Mouse (Mus musculus) T-helper 17 cell (primary cell): ENCODE measurements at regions not wholly inside any gene's neighbourhood (a gene's known extent, or its start where the extent isn't known, plus 50 kb on each side); places are given as distances from the start of the nearest gene placed in this dataset.
"Not testable (repeated sequence)": the region's sequence is repeated elsewhere in the genome, so short reads cannot be mapped to it uniquely, and the experiment has no call there.

Experiments used
- in situ Hi-C, 2 experiments: fragments of 300-600 bp; cut with MboI, MseI; formaldehyde crosslinking; loops; 1 replicate in 1 of 2; 2 replicates in 1 of 2; pipeline ENCODE4 v1.15.1; 2025; ENCODE audit warnings: high pct_unique_total_duplicates in 2 of 2

GRCm38 (mm10) chr10:108111398-108111797 is 50.6 kb upstream of the Ppp1r12a start:
- in situ Hi-C loops, result no loop called here

- in situ Hi-C loops, result no loop called here
Observed at GRCm38 (mm10) chr10:108110891-108111290, 51.1 kb upstream of the Ppp1r12a start.

GRCm38 (mm10) chr10:108110197-108110596 is 51.8 kb upstream of the Ppp1r12a start:
- in situ Hi-C loops, result no loop called here

GRCm38 (mm10) chr10:108108500-108108899 is 53.5 kb upstream of the Ppp1r12a start:
- in situ Hi-C loops, result not testable (repeated sequence)

GRCm38 (mm10) chr10:108101521-108101920 is 60.5 kb upstream of the Ppp1r12a start:
- in situ Hi-C loops, result no loop called here

- in situ Hi-C loops, result no loop called here
Observed at GRCm38 (mm10) chr10:108093043-108093442, 69.0 kb upstream of the Ppp1r12a start.

- in situ Hi-C loops, result no loop called here
Observed at GRCm38 (mm10) chr10:108089375-108089981, 72.5 kb upstream of the Ppp1r12a start.

GRCm38 (mm10) chr10:108088883-108089282 is 73.1 kb upstream of the Ppp1r12a start:
- in situ Hi-C loops, result no loop called here

- in situ Hi-C loops, result no loop called here
Observed at GRCm38 (mm10) chr10:108088209-108088608, 73.8 kb upstream of the Ppp1r12a start.

GRCm38 (mm10) chr10:108083220-108083619 is 78.8 kb upstream of the Ppp1r12a start:
- in situ Hi-C loops, result no loop called here

GRCm38 (mm10) chr10:108075144-108075543 is 86.8 kb upstream of the Ppp1r12a start:
- in situ Hi-C loops, result no loop called here

GRCm38 (mm10) chr10:108073828-108074227 is 88.2 kb upstream of the Ppp1r12a start:
- in situ Hi-C loops, result no loop called here

- in situ Hi-C loops, result no loop called here
Observed at GRCm38 (mm10) chr10:108072211-108072610, 89.8 kb upstream of the Ppp1r12a start.

GRCm38 (mm10) chr10:108071424-108071823 is 90.6 kb upstream of the Ppp1r12a start:
- in situ Hi-C loops, result no loop called here

- in situ Hi-C loops, result no loop called here
Observed at GRCm38 (mm10) chr10:108067723-108068122, 94.3 kb upstream of the Ppp1r12a start.

GRCm38 (mm10) chr10:108066241-108066640 is 95.8 kb upstream of the Ppp1r12a start:
- in situ Hi-C loops, result no loop called here

GRCm38 (mm10) chr10:108061813-108062435 is 100.1 kb upstream of the Ppp1r12a start:
- in situ Hi-C loops, result no loop called here

GRCm38 (mm10) chr10:108060554-108060953 is 101.4 kb upstream of the Ppp1r12a start:
- in situ Hi-C loops, result no loop called here

- in situ Hi-C loops, result no loop called here
Observed at GRCm38 (mm10) chr10:108051637-108052036, 110.4 kb upstream of the Ppp1r12a start.

- in situ Hi-C loops, result no loop called here
Observed at GRCm38 (mm10) chr10:108048426-108048825, 113.6 kb upstream of the Ppp1r12a start.

- in situ Hi-C loops, result no loop called here
Observed at GRCm38 (mm10) chr10:108043519-108043918, 118.5 kb upstream of the Ppp1r12a start.

- in situ Hi-C loops, result no loop called here
Observed at GRCm38 (mm10) chr10:108040027-108040426, 122.0 kb upstream of the Ppp1r12a start.

GRCm38 (mm10) chr10:108036486-108037109 is 124.7 kb upstream of the Otogl start:
- in situ Hi-C loops, result no loop called here
